Mouse (Mus musculus) kidney, embryonic 14.5 days (tissue): ENCODE measurements at regions not wholly inside any gene's neighbourhood (a gene's known extent, or its start where the extent isn't known, plus 50 kb on each side); places are given as distances from the start of the nearest gene placed in this dataset.

Experiments used
- ATAC-seq: fragments of 200-750 bp; cut with Nextera tagmentation; 2 replicates; pipeline ENCODE4 v1.8.0; 2017; ENCODE audit warnings: moderate number of reproducible peaks, mild to moderate bottlenecking, moderate TSS enrichment, moderate library complexity; ENCODE audit not compliant: low FRiP score, low TSS enrichment
- H3K27ac ChIP-seq: fragments of 300-500 bp; sonication (generic); 2 replicates; pipeline ENCODE4 v1.5.1; 2014; ENCODE audit warnings: low read depth, mild to moderate bottlenecking, low read length, moderate library complexity, mixed read lengths
- H3K27me3 ChIP-seq: fragments of 300-500 bp; sonication (generic); 2 replicates; pipeline ENCODE4 v1.6.1; 2014; ENCODE audit warnings: mild to moderate bottlenecking, low read length; ENCODE audit not compliant: control insufficient read depth, insufficient read depth
- H3K36me3 ChIP-seq: fragments of 300-500 bp; sonication (generic); 2 replicates; pipeline ENCODE4 v1.6.1; 2014; ENCODE audit warnings: low read length, mixed read lengths; ENCODE audit not compliant: control insufficient read depth, insufficient read depth
- H3K4me1 ChIP-seq: fragments of 300-500 bp; sonication (generic); 2 replicates; pipeline ENCODE4 v1.6.1; 2014; ENCODE audit warnings: low read length, mixed read lengths; ENCODE audit not compliant: control insufficient read depth, insufficient read depth
- H3K4me2 ChIP-seq: fragments of 300-500 bp; sonication (generic); replicated peaks from 2 replicates; pipeline ENCODE4 v1.6.1; 2014; ENCODE audit warnings: low read depth, mild to moderate bottlenecking, low read length
- H3K4me3 ChIP-seq: fragments of 300-500 bp; sonication (generic); 2 replicates; pipeline ENCODE4 v1.5.1; 2014; ENCODE audit warnings: mild to moderate bottlenecking, low read length
- H3K9ac ChIP-seq: fragments of 300-500 bp; sonication (generic); 2 replicates; pipeline ENCODE4 v1.6.1; 2014; ENCODE audit warnings: low read depth, mild to moderate bottlenecking, low read length, moderate library complexity
- H3K9me3 ChIP-seq: fragments of 300-500 bp; sonication (generic); 2 replicates; pipeline ENCODE4 v1.6.1; 2016; ENCODE audit warnings: low read length; ENCODE audit not compliant: control insufficient read depth
- WGBS: fragments of 180-500 bp; shearing (Covaris S2); extraction: QIAGEN DNeasy Blood & Tissue Kit; methylation state at CpG from one replicate; pipeline ENCODE4 v1.1.7; 2014; 5-methylcytosine and 5-hydroxymethylcytosine counted together

DNA sequence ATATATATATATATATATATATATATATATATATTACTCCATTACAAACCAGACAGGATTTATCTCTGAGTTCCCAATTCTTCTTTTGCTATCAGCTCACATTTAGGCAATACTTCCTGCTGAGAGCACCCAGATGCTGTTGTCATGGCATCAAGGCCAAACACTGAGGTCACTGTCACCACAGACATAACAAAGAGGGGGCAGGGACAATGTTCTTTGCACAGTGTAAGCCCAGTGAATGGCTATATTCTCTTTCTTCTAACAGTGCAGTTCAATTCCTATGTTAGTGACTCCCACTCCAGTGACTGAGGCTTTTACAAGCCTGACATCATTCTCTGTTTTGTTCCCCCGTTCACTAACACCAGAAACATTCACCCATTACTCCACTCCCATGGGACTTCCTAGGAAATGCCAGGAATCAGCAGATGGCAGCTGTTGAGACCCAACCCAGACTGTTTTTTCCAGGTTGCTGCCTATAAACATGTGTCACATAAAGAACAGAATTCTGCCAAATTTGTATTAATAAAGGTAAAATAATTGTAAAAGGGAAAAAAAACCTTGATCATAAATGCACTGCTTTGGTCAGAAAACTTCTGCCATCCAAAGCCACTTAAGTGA is 289.5 kb downstream of the Slc22a22 start:
- Histone ChIP-seq H3K9me3 (no peaks in the 10 kb centered on the region), H3K27me3 (no peaks in the 10 kb centered on the region), H3K4me3 (no peak overlapping the region), H3K27ac (no peak overlapping the region), H3K4me2 (no peak overlapping the region), H3K9ac (no peak overlapping the region), H3K4me1 (no peaks in the 10 kb centered on the region), H3K36me3 (no peaks in the 10 kb centered on the region)
- 47% methylated on average over 1 of the region's 1 CpGs for WGBS
- no peak for ATAC-seq

DNA sequence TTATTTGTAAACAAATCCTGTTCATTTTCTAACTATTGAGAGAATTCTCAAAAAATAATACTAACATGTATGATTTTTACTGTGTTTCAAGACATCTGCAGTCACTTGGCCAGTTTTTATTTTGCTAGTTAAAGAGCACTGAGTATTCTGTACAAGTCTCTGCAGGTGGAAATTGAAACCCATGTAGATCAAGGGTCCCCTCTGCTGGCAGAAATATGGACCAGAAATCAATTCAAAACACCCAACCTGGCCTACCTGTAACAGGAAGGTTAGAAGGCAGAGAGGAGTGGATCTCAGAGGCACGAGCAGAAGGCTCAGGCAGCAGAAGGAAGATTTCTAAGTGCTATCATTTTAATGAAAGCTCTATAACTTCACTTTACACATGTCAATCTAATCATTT is 298.3 kb downstream of the Slc22a22 start:
- no peaks in the 10 kb centered on the region for H3K9me3 ChIP-seq
- no peak overlapping the region for H3K4me3 ChIP-seq
- H3K36me3 ChIP-seq, result no peaks in the 10 kb centered on the region
- no peak overlapping the region for H3K27ac ChIP-seq
- H3K27me3 ChIP-seq, result no peaks in the 10 kb centered on the region
- H3K4me2 ChIP-seq, result no peak overlapping the region
- no peak for ATAC-seq
- H3K9ac ChIP-seq, result no peak overlapping the region
- 54% methylated on average over 1 of the region's 1 CpGs for WGBS
- H3K4me1 ChIP-seq, result no peaks in the 10 kb centered on the region

DNA sequence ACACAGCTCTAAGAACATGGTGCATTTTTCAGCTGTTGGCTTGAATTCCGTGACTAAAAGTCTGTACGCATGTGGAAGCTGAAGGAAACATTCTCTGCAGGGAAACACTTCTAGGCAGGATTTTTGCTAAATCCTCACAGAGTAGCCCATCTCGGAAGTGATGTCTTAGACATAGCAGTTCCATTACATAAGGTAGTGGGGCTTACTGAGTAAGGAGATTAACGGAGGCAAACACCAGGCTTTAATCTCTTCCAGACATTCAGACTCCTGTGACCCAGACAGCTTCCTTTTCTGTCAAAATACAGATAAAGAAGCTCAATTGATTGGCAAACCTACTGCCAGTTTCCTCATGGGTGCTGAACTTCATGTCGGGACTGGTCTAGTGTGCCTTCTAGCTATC is 304.7 kb downstream of the Slc22a22 start:
- Histone ChIP-seq H3K9ac (no peak overlapping the region), H3K27ac (no peak overlapping the region), H3K36me3 (no peaks in the 10 kb centered on the region), H3K4me2 (no peak overlapping the region), H3K27me3 (no peaks in the 10 kb centered on the region), H3K9me3 (no peaks in the 10 kb centered on the region), H3K4me1 (no peaks in the 10 kb centered on the region), H3K4me3 (no peak overlapping the region)
- 68% methylated on average over 5 of the region's 5 CpGs for WGBS
- no peak for ATAC-seq

DNA sequence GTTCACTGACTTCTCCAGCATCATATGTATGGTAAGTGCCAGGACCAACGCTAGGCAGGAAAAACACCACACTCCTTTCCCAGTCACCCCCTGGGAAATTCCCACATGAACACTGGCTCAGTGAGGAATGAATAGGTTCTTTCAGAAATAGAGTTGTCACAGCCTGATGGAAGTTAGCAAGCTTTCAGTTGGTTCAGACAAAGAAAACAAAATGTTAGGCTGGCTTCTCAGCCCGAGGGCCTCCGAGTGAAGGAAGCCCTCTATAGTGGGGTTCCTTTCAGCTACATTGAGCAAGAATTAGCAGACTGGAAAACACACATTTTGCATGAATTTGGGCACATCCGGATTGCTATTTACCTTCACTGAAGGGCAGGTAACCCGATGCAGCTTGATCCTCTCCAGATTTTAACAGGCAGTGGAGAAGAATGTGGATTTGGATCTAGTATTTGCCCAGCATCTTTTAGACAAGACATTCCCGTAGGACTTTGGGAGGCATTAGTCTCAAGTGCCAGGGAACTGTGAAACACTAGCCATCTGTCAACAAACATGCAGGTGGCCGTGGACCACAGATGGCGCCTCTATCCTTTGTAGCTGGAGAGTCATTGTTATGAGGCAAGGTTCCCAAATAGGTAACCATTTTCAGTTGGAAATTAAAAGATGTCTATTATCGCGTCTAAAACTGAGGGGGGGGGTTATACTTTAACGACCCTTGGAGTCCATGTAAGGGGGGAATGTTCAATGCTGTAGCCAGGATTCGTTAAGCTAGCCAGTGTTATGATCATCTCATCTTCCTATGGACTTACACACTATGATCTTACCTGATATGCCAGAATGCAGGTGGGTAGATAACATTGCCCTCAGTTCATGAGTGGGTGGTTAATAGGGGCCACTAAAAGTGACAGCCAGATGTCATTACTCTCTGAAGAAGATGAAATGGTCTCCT is 314.8 kb downstream of the Slc22a22 start:
- no peak overlapping the region for H3K4me2 ChIP-seq
- H3K9ac ChIP-seq, result no peak overlapping the region
- H3K4me1 ChIP-seq, result no peaks in the 10 kb centered on the region
- no peaks in the 10 kb centered on the region for H3K27me3 ChIP-seq
- H3K36me3 ChIP-seq, result no peaks in the 10 kb centered on the region
- WGBS, result 43% methylated on average over 12 of the region's 12 CpGs
- H3K9me3 ChIP-seq, result no peaks in the 10 kb centered on the region
- 0 out of 2 replicates have a peak, but pooled peaks have one; percentile 28 for ATAC-seq
- H3K4me3 ChIP-seq, result no peak overlapping the region
- no peak overlapping the region for H3K27ac ChIP-seq

DNA sequence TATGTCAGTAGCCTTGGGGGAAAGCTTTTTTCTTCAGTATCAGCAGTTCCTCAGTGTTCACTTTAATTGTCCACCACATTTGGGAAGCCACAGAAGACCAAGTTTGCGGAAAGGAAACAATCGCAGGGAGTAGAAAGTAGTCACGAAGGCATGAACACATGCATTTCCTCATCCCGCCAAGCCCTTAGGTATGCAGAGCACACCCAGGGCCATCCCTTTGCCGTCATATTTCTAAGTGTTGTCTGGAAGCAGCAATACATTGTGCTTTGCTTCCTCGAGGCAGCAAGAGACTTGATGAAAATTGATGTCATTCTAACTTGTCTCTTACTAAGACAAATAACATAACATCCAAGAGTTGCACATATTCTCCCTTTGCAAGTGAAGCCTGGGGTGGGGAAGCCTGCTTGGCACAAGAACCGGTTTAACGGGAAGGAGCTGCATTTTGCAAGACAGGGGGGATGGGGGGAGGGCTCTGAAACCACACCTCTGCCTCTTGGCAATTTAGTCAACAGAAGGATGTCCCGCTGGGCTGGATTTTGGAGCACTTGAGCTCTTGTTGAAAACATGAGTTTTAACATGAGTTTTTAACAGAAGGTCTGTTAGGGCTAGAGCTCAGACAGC is 337.2 kb downstream of the Slc22a22 start:
- H3K36me3 ChIP-seq, result no peaks in the 10 kb centered on the region
- H3K4me2 ChIP-seq, result no peak overlapping the region
- H3K9ac ChIP-seq, result no peak overlapping the region
- H3K27ac ChIP-seq, result no peak overlapping the region
- 0 out of 2 replicates have a peak, but pooled peaks cover 2% of the 10 kb centered on the region for H3K4me1 ChIP-seq
- no peaks in the 10 kb centered on the region for H3K27me3 ChIP-seq
- no peak for ATAC-seq
- 38% methylated on average over 9 of the region's 9 CpGs for WGBS
- no peaks in the 10 kb centered on the region for H3K9me3 ChIP-seq
- H3K4me3 ChIP-seq, result no peak overlapping the region

DNA sequence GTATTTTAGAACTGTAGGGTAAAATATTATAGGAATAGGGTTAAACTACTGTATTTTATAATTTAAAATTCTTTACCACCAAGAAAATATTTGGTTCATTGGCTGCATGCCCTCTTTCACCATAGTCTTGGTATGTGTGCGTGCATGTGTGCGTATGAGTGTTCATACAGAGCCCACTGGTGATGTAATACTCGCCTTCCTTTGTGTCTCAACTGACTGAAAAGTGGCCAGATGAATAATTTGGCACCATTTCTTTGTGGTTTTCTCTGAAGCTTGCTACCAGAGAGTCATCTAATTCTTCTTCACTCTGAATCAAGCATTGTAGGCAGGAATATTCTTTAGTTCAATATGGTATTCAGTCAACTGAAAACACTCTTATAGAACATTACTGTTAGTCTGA is 372.7 kb downstream of the Slc22a22 start:
- Histone ChIP-seq H3K9ac (no peak overlapping the region), H3K36me3 (no peaks in the 10 kb centered on the region), H3K4me2 (no peak overlapping the region), H3K27me3 (no peaks in the 10 kb centered on the region), H3K9me3 (no peaks in the 10 kb centered on the region), H3K4me3 (no peak overlapping the region), H3K4me1 (no peaks in the 10 kb centered on the region), H3K27ac (no peak overlapping the region)
- WGBS, result 87% methylated on average over 3 of the region's 3 CpGs
- no peak for ATAC-seq

DNA sequence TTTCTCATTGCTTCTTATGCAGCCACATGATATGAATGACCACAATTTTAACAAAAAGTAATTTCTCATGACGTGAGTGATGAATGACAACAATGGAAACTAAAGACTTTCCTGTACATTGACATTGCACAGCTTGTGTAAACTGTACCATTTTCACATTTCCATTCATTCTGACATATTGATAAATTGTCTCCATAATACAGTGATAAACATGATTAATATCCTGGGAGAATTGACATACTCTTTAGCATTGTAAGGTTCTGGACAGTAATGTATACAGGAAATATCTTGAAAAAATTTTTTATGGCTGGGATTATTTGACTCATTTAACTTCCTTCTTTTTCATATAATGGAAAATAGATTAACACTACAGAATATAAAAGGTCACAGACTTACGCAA is 380.1 kb downstream of the Slc22a22 start:
- Histone ChIP-seq H3K27me3 (no peaks in the 10 kb centered on the region), H3K9me3 (no peaks in the 10 kb centered on the region), H3K36me3 (no peaks in the 10 kb centered on the region), H3K4me3 (no peak overlapping the region), H3K27ac (no peak overlapping the region), H3K4me1 (no peaks in the 10 kb centered on the region), H3K9ac (no peak overlapping the region), H3K4me2 (no peak overlapping the region)
- WGBS, result 79% methylated on average over 2 of the region's 2 CpGs
- ATAC-seq, result no peak

DNA sequence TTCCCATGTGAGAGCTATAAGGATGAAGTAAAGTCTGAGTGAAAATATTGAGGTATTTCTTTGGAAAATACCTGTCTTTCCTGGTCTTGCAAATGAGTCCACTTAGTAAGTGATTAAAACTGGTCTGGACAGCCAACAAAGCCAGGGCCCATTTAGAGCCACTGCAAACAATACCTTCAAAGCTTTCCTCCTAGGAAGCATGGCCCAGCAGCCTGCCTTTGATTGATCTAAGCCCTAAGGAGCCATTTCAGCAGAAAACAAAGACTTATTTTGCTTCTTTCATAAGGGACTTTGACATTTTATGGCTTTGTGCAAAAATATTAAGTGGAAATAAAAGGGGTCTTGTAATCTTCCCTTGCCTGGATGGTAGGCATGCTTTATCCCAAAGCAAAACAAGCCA is 397.6 kb downstream of the Slc22a22 start:
- Histone ChIP-seq H3K4me3 (no peak overlapping the region), H3K9ac (no peak overlapping the region), H3K9me3 (no peaks in the 10 kb centered on the region), H3K4me1 (no peaks in the 10 kb centered on the region), H3K36me3 (no peaks in the 10 kb centered on the region), H3K27ac (no peak overlapping the region), H3K4me2 (no peak overlapping the region), H3K27me3 (no peaks in the 10 kb centered on the region)
- no peak for ATAC-seq

DNA sequence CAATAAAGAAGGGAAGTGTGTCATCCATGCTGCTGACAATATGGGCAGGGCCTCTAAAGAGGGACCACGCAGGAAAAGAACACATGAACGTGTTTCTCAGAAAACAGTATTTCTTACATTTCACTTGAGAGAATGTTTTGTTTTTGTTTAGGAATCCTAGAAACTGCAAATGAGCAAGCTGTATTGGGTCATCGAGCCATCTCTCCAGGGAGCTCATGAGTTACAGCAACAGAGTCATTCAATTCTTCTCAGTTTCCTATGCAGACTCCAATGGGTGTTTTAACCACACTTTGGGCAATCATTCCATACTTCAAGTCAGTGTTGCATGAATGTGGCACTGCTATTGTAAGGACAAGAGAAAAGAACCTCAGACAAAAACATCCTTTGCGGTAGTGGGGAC is 403.6 kb downstream of the Slc22a22 start:
- H3K9ac ChIP-seq, result no peak overlapping the region
- no peak overlapping the region for H3K27ac ChIP-seq
- no peak for ATAC-seq
- no peak overlapping the region for H3K4me3 ChIP-seq
- H3K4me2 ChIP-seq, result no peak overlapping the region
- no peaks in the 10 kb centered on the region for H3K4me1 ChIP-seq
- no peaks in the 10 kb centered on the region for H3K9me3 ChIP-seq
- 80% methylated on average over 4 of the region's 4 CpGs for WGBS
- H3K27me3 ChIP-seq, result no peaks in the 10 kb centered on the region
- H3K36me3 ChIP-seq, result no peaks in the 10 kb centered on the region
